Mouse (Mus musculus) cerebellum, adult 2 months (tissue): ENCODE measurements around the gene Cyren.
A peak's percentile ranks its signal among the peaks of the same experiment; 100 is the strongest.

ENCODE experiments used
- CTCF ChIP-seq: fragments of 200-500 bp; IDR thresholded peaks from 2 replicates; pipeline ENCODE4 v1.5.1; 2011; ENCODE audit warnings: low read depth, mild to moderate bottlenecking, control low read depth, low read length, moderate library complexity, borderline replicate concordance; ENCODE audit not compliant: insufficient read depth
- POLR2A ChIP-seq: fragments of 200-500 bp; IDR thresholded peaks from 2 replicates; pipeline ENCODE4 v1.6.1; 2011; ENCODE audit warnings: low read length, control low read depth, borderline replicate concordance; ENCODE audit not compliant: insufficient read depth

DNA sequence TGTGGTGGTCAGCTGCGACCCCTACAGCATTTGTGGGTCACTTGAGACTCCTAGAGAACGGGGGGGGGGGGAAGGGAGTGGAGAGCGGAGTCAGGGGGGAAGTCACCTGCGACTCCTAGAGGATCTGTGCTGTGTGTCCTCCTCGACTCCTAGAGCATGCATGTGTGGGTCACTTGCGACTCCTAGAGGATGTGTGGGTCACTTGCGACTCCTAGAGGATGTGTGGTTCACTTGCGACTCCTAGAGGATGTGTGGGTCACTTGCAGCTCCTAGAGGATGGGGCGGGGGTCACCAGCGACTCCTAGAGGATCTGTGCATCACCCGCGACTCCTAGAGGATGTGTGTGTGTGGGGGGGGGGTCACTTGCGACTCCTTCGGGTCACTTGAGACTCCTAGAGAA is 44.1 kb upstream of the Cyren start:
- peak; percentile 69 for TF ChIP-seq CTCF
- no peak for TF ChIP-seq POLR2A
